Mouse (Mus musculus) lung, postnatal 0 days (tissue): ENCODE data around the gene Spink4.

Source experiments
- CTCF ChIP-seq: IDR thresholded peaks from 2 replicates; pipeline ENCODE4 v1.5.1; 2016; ENCODE audit warnings: antibody characterized with exemption, mild to moderate bottlenecking
- EP300 ChIP-seq: IDR thresholded peaks from 2 replicates; pipeline ENCODE4 v1.6.1; 2016; ENCODE audit warnings: antibody characterized with exemption, mild to moderate bottlenecking, control low read depth

- no peak for TF ChIP-seq CTCF
- TF ChIP-seq EP300: no peak
These were observed at the start of gene Spink4 for GRCm38 (mm10) chr4:40919785-40920184.
